Mouse (Mus musculus) forebrain, embryonic 16.5 days (tissue): ENCODE results near the gene Cadm1. TPM values are rescaled to one million over a fixed set of nuclear protein-coding genes. Genes with fewer than 3 reads are reported as not detected.

ENCODE experiments used
- ATAC-seq: fragments of 200-750 bp; cut with Nextera tagmentation; 2 replicates; pipeline ENCODE4 v1.8.0; 2017; ENCODE audit warnings: mild to moderate bottlenecking, moderate library complexity
- H3K27ac ChIP-seq: fragments of 300-500 bp; sonication (generic); 2 replicates; pipeline ENCODE4 v1.5.1; 2014; ENCODE audit warnings: low read length, control low read depth
- H3K27me3 ChIP-seq: fragments of 300-500 bp; sonication (generic); replicated peaks from 2 replicates; pipeline ENCODE4 v1.6.1; 2014; ENCODE audit warnings: low read length; ENCODE audit not compliant: control insufficient read depth, insufficient read depth
- H3K36me3 ChIP-seq: fragments of 300-500 bp; sonication (generic); 2 replicates; pipeline ENCODE4 v1.6.1; 2014; ENCODE audit not compliant: control insufficient read depth, insufficient read depth
- H3K4me1 ChIP-seq: fragments of 300-500 bp; sonication (generic); replicated peaks from 2 replicates; pipeline ENCODE4 v1.6.1; 2014; ENCODE audit warnings: low read length; ENCODE audit not compliant: control insufficient read depth, insufficient read depth
- H3K4me2 ChIP-seq: fragments of 300-500 bp; sonication (generic); 2 replicates; pipeline ENCODE4 v1.6.1; 2014; ENCODE audit warnings: mild to moderate bottlenecking, low read length, control low read depth
- H3K4me3 ChIP-seq: fragments of 300-500 bp; sonication (generic); replicated peaks from 2 replicates; pipeline ENCODE4 v1.5.1; 2014; ENCODE audit warnings: mild to moderate bottlenecking, low read length, control low read depth
- H3K9ac ChIP-seq: fragments of 300-500 bp; sonication (generic); replicated peaks from 2 replicates; pipeline ENCODE4 v1.6.1; 2014; ENCODE audit warnings: low read depth, low read length, control low read depth
- H3K9me3 ChIP-seq: fragments of 300-500 bp; sonication (generic); 2 replicates; pipeline ENCODE4 v1.6.1; 2016; ENCODE audit warnings: low read length; ENCODE audit not compliant: control insufficient read depth
- WGBS: fragments of 180-500 bp; shearing (Covaris S2); extraction: QIAGEN DNeasy Blood & Tissue Kit; methylation state at CpG from one replicate; pipeline ENCODE4 v1.1.7; 2014; 5-methylcytosine and 5-hydroxymethylcytosine counted together
- polyA plus RNA-seq: library from polyadenylated mRNA; unstranded; fragments of >200 nt; fragmentation: Nextera tagmentation; extraction: Ambion mirVana; gene quantifications from 2 replicates; pipeline ENCODE4 v1.2.1, GENCODE M21; 2015

Cadm1 gene
- polyA plus RNA-seq, 1 experiment from 2014 or later: 256 TPM

DNA sequence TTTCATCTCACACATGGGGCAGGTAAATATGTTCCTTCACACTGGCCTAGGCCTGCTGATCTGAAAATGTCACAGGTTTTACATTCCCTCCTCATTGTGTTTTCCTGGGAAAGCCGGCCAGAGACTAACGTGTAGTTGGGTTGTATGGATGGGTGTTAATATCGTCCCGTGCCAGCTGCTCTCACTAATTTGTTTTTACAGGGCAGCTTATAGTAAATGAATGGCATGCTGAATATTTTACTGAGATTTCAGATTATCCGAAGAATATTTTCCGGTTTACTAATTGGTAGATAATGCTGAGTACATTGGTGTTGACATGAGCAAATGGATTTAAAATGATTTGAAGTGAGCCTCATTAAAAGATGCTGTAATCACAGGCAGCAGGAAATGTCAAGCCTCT, 37.9 kb downstream of the Cadm1 start:
- ATAC-seq: no peak
- Histone ChIP-seq H3K4me1 (peaks cover 18% of the 10 kb centered on the region), H3K27ac (no peak overlapping the region), H3K27me3 (no peaks in the 10 kb centered on the region), H3K4me3 (no peak overlapping the region), H3K36me3 (no peaks in the 10 kb centered on the region), H3K9ac (no peak overlapping the region), H3K9me3 (no peaks in the 10 kb centered on the region), H3K4me2 (no peak overlapping the region)
- WGBS: 23% methylated on average over 6 of the region's 6 CpGs

DNA sequence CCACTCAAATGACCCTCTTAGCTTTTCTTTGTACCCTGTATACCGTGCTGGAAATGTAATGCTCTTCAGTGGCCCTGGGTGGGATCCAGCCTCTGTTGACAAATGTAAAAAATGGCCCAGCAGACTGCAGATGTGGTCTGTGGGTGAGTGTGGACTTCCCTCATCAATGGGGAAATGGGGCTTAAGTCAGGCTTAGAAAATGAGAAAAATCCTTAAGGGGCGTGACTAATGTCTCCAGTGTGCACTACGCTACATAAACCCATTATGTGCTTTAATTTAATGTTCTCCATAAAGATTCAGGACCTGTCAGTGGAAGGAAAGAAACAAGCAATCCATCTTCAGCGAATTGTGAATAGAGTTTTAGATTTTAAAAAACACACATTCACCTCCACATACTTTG, 40.2 kb downstream of the Cadm1 start:
- no peaks in the 10 kb centered on the region for H3K36me3 ChIP-seq
- no peak overlapping the region for H3K4me2 ChIP-seq
- no peak overlapping the region for H3K4me3 ChIP-seq
- H3K27me3 ChIP-seq: no peaks in the 10 kb centered on the region
- 89% methylated on average over 4 of the region's 4 CpGs for WGBS
- no peak overlapping the region for H3K27ac ChIP-seq
- no peaks in the 10 kb centered on the region for H3K9me3 ChIP-seq
- peaks cover 21% of the 10 kb centered on the region for H3K4me1 ChIP-seq
- H3K9ac ChIP-seq: no peak overlapping the region
- ATAC-seq: no peak

DNA sequence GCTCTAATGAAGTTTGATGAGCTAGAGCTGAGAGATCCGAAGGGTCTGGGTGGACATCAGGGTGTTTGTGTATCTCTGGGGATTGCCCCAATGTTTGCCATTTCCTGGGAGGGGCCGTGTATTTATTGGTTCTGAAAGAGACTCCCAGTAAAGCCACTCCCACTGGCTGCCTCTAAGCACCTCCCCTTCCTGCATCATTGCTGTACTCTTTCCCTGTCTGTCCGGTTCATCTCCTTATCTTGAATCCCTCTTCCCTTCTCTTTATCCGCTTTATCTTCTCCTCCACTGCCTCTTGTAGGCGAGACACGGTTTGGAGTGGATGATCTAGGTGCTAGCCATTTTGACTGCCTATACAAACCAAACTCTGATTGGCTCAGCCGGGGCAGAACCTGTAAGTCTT, 41.5 kb downstream of the Cadm1 start:
- H3K9me3 ChIP-seq: no peaks in the 10 kb centered on the region
- no peaks in the 10 kb centered on the region for H3K27me3 ChIP-seq
- no peak for ATAC-seq
- H3K4me2 ChIP-seq: no peak overlapping the region
- no peak overlapping the region for H3K9ac ChIP-seq
- 92% methylated on average over 7 of the region's 7 CpGs for WGBS
- H3K36me3 ChIP-seq: no peaks in the 10 kb centered on the region
- no peak overlapping the region for H3K27ac ChIP-seq
- no peak overlapping the region for H3K4me3 ChIP-seq
- H3K4me1 ChIP-seq: peaks cover 32% of the 10 kb centered on the region

DNA sequence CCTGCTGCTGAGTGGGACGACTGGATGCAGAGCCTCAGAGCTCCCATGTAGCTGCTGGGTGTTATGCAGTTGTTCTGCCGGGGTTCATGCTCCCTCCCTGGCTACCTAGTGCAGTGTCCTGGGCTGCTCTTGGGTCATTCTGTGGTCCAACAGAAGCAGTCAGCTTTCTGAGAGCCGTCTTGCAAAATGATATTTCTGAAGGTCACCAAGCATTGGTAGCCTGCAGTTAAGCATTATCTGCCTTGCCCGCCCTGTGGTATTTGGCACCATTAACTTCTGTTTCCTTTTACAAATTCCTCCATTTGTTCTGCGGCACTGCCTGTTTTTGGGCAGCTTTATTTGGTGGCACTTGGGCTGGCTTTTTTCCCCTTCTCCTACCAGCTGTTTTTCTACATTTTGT, 42.2 kb downstream of the Cadm1 start:
- no peak overlapping the region for H3K27ac ChIP-seq
- no peaks in the 10 kb centered on the region for H3K36me3 ChIP-seq
- no peak overlapping the region for H3K9ac ChIP-seq
- WGBS: 82% methylated on average over 5 of the region's 5 CpGs
- H3K9me3 ChIP-seq: no peaks in the 10 kb centered on the region
- H3K27me3 ChIP-seq: no peaks in the 10 kb centered on the region
- no peak overlapping the region for H3K4me2 ChIP-seq
- no peak overlapping the region for H3K4me3 ChIP-seq
- H3K4me1 ChIP-seq: peaks cover 34% of the 10 kb centered on the region
- no peak for ATAC-seq

DNA sequence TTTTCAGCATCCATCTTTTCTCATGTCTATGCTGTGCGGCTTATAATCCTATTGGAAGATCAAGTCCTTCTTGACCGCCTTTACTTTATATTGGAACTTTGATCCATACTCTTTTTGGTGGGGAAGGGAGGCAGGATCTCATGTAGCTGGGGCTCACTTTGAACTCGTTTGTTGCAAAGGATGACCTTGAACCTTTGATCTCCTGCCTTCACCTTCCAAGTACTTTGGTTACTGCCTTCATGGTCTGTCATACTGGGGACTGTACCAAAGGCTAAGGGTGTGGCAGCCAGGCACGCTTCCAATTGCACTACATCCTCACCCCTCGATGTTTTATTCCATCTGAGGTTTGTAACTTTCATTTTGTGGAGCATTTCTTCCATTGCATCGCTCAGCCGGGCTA, 43.5 kb downstream of the Cadm1 start:
- no peak overlapping the region for H3K4me2 ChIP-seq
- no peak for ATAC-seq
- H3K9ac ChIP-seq: no peak overlapping the region
- no peaks in the 10 kb centered on the region for H3K36me3 ChIP-seq
- no peak overlapping the region for H3K27ac ChIP-seq
- H3K9me3 ChIP-seq: no peaks in the 10 kb centered on the region
- no peak overlapping the region for H3K4me3 ChIP-seq
- 89% methylated on average over 7 of the region's 7 CpGs for WGBS
- peaks cover 23% of the 10 kb centered on the region for H3K4me1 ChIP-seq
- no peaks in the 10 kb centered on the region for H3K27me3 ChIP-seq

DNA sequence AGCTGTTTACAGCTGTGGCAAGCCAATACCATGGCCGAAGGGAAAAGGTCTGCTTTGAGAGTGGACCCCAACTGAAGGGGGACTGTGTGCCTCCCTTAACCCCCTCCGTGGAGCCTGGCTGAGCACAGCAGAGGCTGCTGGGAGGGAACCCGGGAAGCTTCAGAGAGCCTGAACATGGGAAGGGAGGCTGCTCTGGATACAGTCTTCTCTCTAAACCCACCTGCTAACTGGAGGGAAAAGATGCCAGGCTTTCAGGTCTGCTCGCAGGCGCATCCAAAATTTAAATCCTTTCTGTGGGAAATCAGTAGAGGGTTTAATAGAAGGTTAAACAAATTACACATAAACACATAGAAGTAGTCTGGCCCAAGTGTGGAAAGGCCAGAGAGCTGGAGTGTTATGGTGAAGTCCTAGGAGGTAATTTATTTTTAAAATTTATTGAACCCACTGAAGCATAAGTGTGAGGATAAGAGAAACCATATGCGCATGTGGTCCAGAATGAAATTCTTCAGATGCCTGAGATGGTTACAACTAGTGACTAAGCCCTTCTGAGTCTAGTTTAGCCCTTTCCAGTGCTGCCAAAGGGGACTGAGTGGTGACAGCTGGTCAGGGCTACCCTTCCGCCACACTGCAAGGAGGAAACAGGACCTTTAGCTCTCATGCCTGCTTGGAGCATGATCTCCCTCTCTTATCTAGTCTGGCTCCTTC, 44.9 kb downstream of the Cadm1 start:
- H3K4me3 ChIP-seq: no peak overlapping the region
- H3K36me3 ChIP-seq: no peaks in the 10 kb centered on the region
- 67% methylated on average over 7 of the region's 7 CpGs for WGBS
- H3K4me2 ChIP-seq: no peak overlapping the region
- H3K9me3 ChIP-seq: no peaks in the 10 kb centered on the region
- no peaks in the 10 kb centered on the region for H3K27me3 ChIP-seq
- no peak overlapping the region for H3K9ac ChIP-seq
- H3K4me1 ChIP-seq: peaks cover 19% of the 10 kb centered on the region
- ATAC-seq: no peak
- H3K27ac ChIP-seq: no peak overlapping the region

DNA sequence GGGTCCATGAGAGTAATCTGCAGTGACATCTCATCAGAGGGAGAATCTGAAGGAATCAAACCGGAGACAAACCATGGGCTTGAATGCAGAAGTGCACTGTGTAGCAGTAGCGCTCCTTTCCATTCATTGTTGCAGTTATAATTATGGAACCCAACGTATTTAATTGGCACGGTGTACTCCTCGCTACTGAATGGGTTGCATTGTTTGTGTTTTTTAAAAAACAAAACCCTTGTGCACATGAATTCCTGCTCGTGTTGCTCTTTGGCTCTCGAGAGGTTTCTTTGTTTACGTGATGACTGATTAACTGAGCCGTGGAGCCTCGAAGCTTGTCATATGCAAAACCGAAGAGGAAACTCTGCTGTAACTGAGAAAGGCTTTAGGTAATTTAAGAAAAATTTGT, 45.8 kb downstream of the Cadm1 start:
- Histone ChIP-seq H3K9ac (no peak overlapping the region), H3K4me3 (no peak overlapping the region), H3K4me2 (no peak overlapping the region), H3K9me3 (no peaks in the 10 kb centered on the region), H3K27ac (no peak overlapping the region), H3K36me3 (no peaks in the 10 kb centered on the region), H3K4me1 (peaks cover 16% of the 10 kb centered on the region), H3K27me3 (no peaks in the 10 kb centered on the region)
- ATAC-seq: no peak
- 12% methylated on average over 11 of the region's 11 CpGs for WGBS

DNA sequence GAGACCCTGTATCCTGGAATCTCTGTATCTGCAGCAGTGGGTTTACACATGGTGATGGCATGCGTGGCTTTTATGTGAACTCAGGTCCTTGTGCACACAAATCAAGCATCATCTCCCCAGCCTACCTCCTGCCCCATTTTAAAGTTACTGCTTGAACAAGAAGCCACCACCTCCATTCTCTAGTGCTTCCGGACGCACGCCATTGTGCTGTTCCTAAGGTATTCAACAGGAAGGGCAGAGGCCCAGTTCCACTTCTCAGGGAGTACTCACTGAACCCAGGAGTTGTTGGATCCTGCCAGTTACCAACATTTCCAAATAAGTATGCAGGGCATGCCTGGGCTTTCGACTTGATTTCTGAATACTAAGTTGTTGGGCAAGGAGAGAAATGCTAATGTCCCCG, 49.5 kb downstream of the Cadm1 start:
- no peaks in the 10 kb centered on the region for H3K36me3 ChIP-seq
- WGBS: 77% methylated on average over 6 of the region's 6 CpGs

DNA sequence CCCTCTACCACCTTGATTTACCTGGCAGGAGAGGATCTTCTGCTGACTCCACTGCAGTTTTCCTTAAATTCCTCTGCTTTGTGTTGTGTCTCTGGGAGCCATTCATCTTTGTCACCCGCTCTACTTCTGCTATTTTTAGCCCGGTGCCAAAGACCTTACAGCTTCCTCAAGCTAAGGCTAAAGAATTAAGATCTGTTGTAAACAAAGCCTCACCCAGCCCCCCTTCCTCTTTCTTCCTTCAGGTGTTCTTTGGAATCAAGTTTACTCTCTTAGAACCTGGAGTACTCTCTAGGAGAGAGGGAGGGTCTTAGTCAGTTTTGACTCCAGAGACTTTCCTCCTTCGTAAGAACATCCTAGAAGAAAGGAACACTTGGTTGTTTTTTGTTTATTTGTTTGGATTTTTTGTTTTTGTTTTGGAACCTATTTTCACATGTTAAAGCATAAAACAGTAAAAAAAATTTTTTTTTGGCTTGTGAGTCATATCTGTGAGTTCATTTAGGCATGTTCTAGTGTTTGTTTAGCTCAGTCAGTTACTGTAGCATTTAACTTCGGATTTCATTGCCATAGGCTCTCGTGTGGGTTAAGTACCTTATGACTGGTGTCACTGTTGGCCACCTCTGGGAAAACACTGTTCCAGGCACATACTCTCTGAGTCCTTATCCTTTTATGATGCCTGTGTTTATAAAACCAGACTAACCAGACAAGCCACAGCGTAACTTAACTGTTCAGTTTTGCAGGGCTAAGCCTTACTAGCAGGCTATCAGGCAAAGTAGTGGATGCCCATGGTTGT, 51.8 kb downstream of the Cadm1 start:
- H3K27me3 ChIP-seq: no peaks in the 10 kb centered on the region
- peaks cover 25% of the 10 kb centered on the region for H3K4me1 ChIP-seq
- no peak overlapping the region for H3K9ac ChIP-seq
- H3K27ac ChIP-seq: no peak overlapping the region
- no peaks in the 10 kb centered on the region for H3K36me3 ChIP-seq
- no peak overlapping the region for H3K4me3 ChIP-seq
- H3K9me3 ChIP-seq: no peaks in the 10 kb centered on the region
- WGBS: 79% methylated on average over 6 of the region's 6 CpGs
- no peak for ATAC-seq
- H3K4me2 ChIP-seq: no peak overlapping the region

More for the DNA sequence above, 49.5 kb downstream of the Cadm1 start:
- ATAC-seq: no peak
- Histone ChIP-seq H3K27ac (no peak overlapping the region), H3K27me3 (no peaks in the 10 kb centered on the region), H3K4me1 (peaks cover 17% of the 10 kb centered on the region), H3K9me3 (no peaks in the 10 kb centered on the region), H3K4me3 (no peak overlapping the region), H3K9ac (no peak overlapping the region), H3K4me2 (no peak overlapping the region)
